Mouse (Mus musculus): ENCODE measurements around the gene Fbll1.
A peak's percentile ranks its signal among the peaks of the same experiment; 100 is the strongest.
"Not testable (repeated sequence)": the region's sequence is repeated elsewhere in the genome, so short reads cannot be mapped to it uniquely, and the experiment has no call there.

Gene Fbll1

DNA sequence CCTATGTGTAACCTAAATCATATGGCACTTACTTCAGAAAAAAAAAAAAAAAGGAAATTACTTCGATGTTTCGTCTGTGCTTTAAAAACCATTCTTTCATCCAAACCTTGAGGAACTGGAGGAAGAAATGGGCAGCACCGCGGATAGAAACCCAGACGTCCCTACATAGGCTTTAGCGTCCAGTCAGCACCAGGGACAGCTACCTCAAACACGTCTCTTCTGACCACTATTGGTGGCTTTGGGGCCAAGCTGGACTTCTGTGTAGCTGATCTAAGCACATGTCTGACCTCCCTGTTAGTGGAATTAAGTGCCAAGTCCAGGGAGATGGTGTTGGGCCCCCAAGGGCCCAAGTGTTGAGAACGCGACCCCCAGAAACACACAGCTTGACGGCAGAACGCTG lies at the start of gene Fbll1:
Fbll1 (minus strand) TSS at position 11 of the 400 bp plus-strand sequence.
- DNase-seq (ENCODE audit: extremely low read depth, low read depth) = no peak

DNA sequence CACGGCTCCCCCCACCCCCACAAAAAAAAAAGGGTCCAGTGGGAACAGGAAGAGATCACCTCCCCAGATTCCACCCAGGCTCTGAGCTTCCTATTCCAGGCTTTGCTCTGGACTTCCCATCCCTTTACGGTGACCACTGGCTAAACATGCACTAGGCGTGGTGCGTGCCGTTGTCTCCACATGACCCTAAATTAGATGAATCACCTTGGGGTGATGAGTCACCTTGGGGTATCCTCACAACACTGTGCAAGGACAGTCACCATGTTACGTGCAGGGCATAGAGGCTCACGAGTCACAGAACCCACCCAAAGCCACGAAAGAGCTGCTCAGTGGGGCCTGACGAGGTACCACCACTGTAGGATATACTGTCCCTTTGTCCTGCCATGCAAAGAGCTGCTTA lies 45.6 kb upstream of the Fbll1 start:
- DNase-seq (ENCODE audit: extremely low read depth, low read depth) = no peak

- DNase-seq (ENCODE audit: extremely low read depth, low read depth) = not testable (repeated sequence)
Measured at GRCm38 (mm10) chr11:35842560-35842959, 43.9 kb upstream of the Fbll1 start.

DNA sequence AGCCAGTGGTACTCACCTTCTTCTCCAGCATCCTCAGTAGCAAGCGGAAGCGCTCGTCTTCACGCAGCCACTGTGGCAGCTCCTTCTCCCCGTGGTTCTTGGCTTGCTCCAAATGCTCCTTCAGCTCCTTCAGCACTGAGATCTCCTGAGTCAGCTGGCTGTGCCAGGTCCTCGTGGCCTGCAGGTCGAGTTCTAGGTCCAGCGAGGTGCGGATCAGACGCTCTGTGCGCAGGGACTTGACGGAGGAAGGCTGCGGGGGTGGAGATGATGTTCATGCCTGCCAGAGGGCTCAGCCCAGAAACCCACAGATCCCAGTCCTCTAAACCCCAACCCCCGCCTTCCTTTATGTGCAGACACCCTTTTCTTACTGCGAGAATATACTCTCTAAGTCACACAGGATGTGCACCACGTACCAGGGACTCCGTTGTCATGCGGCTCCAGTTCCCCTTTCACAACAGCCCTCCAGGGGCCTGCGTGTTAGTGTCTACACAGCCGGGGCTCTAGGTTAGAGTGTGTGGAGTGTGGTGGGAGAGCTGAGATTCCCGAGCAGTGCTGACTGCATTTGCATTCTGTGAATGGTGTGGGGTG lies 43.1 kb upstream of the Fbll1 start:
- DNase-seq (ENCODE audit: extremely low read depth, low read depth) = no peak

- not testable (repeated sequence) for DNase-seq (ENCODE audit: extremely low read depth, low read depth)
Measured at GRCm38 (mm10) chr11:35840806-35841205, 42.1 kb upstream of the Fbll1 start.

GRCm38 (mm10) chr11:35840282-35840681 lies 41.6 kb upstream of the Fbll1 start:
- no peak for DNase-seq (ENCODE audit: extremely low read depth, low read depth)

- DNase-seq (ENCODE audit: extremely low read depth, low read depth) = peak; percentile 67
Measured at GRCm38 (mm10) chr11:35838345-35839338, 40.0 kb upstream of the Fbll1 start.

DNA sequence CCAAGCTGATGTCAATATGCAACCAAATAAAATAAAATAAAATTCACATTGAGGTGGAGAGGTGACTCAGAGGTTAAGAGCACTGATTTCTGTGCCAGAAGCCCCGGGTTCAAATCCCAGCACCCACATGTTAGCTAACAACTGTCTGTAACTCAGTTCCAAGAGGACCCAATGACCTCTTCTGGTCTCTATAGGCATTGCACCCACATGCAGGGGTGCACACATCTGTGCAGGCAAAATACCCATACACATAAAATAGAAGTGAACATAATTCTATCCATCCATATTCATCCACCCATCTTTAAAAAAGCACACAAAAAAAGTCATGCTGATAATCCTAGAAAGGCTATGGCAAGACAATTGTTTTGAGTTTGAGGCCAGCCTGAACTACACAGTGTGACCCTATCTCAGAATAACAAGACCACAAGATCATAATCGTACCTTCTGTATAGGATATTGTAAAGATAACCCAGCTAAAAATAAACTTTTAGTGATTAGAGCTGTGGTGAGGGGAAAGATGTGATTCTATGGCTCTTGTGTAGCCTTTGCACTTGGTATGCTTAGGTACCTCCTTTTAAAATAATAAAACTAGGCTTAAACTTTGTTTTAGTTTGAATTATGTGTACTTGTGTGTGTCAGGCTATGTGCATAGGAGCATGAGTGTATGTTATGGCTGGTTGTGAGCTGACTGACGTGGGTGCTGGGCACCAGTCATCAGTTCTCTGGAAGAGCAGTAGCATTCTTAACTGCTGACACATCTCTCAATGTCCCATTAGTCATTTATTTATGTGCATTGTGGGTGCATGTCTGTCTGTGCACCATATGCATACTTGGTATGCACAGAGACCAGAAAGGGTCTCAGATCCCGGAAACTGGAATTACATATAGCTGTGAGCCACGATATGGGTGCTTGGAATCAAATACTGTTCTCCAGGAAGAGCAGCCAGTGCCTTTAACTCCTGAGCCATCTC lies 38.8 kb upstream of the Fbll1 start:
- DNase-seq (ENCODE audit: extremely low read depth, low read depth) = no peak

- peak; percentile 85 for DNase-seq (ENCODE audit: extremely low read depth, low read depth)
Measured at GRCm38 (mm10) chr11:35834022-35834760, 35.5 kb upstream of the Fbll1 start, which contains the start of gene Rars. TSS of gene Rars (minus strand) at chr11:35834506.

DNA sequence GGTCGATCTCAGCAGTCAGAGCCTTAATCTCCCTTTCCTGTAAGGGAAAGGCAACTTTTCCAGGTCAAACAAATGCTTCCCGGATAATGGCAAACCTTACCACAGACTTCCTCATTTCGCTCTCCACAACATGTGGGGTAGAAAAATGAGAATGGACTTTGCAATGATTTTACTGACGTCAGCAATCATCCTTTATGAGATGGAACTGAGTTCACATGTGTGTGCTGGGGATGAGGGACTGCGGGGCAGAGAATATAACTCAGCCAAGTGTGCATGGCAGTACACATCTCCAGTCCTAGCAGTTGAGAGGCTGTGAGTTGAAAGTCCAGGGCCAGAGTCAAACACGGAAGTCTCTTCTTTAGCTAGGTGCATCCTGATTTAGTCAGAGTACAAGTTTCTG lies 34.6 kb upstream of the Fbll1 start:
- DNase-seq (ENCODE audit: extremely low read depth, low read depth) = no peak

DNA sequence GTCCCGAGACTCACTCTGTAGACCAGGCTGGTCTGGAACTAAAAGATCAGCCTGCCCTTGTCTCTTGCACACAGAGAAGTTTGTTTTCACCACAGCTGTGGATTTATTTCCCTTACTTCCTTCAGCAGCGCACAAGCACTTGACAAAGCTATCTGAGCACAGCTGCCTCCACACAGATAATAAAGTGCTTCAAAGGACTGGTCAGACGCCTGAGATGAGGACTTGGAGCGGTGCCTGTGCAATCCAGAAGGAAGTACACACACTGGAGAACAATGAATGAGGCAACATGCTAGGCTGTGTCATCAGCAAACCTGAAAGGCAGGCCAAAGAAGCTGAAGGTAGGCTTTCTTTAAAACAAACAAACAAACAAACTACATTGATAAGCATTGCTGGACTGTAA lies 33.5 kb upstream of the Fbll1 start:
- peak; percentile 85 for DNase-seq (ENCODE audit: extremely low read depth, low read depth)

- DNase-seq (ENCODE audit: extremely low read depth, low read depth) = no peak
Measured at GRCm38 (mm10) chr11:35827714-35828113, 29.0 kb upstream of the Fbll1 start.

- no peak for DNase-seq (ENCODE audit: extremely low read depth, low read depth)
Measured at GRCm38 (mm10) chr11:35816316-35816715, 17.6 kb upstream of the Fbll1 start.

- DNase-seq (ENCODE audit: extremely low read depth, low read depth) = no peak
Measured at GRCm38 (mm10) chr11:35811458-35811857, 12.8 kb upstream of the Fbll1 start.

DNA sequence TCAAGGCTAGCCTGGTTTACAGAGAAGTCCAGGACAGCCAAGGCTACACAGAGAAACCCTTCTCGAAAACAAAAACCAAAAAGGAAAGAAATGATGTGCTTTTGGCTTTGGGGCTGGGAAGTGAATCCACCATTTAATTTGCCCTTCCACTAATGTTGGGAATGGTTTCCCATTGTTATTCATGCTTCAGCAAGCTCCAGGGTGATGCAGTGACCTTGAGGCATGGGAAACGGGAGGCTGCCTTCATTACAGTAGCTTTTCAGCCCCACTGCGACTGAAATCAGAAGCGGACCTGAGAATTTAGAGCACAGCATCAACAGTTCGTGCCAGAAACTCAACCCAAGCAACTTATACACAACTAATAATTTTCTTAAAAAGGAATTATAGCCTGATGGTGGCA lies 2.6 kb upstream of the Fbll1 start:
- DNase-seq (ENCODE audit: extremely low read depth, low read depth) = no peak

DNA sequence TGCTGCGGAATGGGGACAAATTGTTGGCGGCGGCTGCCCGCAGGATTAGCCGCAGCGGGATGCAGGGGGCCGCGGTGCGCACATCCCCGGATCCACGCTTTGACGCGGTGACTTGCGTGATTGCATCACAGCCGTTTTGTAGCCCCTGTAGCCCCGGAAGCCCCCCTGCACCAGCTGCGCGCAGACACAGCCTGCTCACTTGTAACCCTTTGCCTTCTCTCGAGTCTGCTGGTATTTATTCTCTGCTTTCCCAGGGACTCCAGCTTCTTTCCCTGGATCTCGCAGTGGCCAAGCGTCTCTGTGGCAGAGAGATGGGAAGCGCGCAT lies 226 bp downstream of the Fbll1 start:
- no peak for DNase-seq (ENCODE audit: extremely low read depth, low read depth)

- DNase-seq (ENCODE audit: extremely low read depth, low read depth) = no peak
Measured at GRCm38 (mm10) chr11:35797751-35798494, 761 bp downstream of the Fbll1 start.

DNA sequence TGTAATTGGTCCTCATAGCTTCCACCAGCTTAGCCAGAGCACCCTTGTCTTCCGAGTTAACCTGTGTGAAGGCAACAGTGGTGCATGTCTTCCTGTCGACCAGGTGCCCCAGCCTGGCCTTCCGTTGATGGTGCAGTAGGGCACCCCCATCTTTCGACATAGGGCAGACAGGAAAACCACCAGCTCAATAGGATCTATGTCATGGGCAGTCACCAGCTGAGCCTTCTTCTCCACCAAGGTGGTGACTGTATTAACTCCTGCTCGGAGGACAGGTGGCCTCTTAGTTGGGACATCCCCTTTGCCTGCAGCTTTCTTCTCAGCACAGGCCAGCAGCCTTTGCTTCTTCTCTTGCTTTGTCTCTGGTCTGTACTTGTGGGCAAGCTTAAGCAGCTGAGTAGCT lies 5.9 kb downstream of the Fbll1 start:
- not testable (repeated sequence) for DNase-seq (ENCODE audit: extremely low read depth, low read depth)

- DNase-seq (ENCODE audit: extremely low read depth, low read depth) = no peak
Measured at GRCm38 (mm10) chr11:35788443-35788842, 10.2 kb downstream of the Fbll1 start.

- no peak for DNase-seq (ENCODE audit: extremely low read depth, low read depth)
Measured at GRCm38 (mm10) chr11:35784537-35784936, 14.1 kb downstream of the Fbll1 start.

Data from MEL-GATA-1-ER (cell line).